Mouse (Mus musculus) small intestine, adult 2 months (tissue): ENCODE data around the gene Baz2b. TPM values are rescaled to one million over a fixed set of nuclear protein-coding genes. Genes with fewer than 3 reads are reported as not detected.
A peak's percentile ranks its signal among the peaks of the same experiment; 100 is the strongest.

ENCODE experiments used
- H3K27ac ChIP-seq: fragments of 200-500 bp; 2 replicates; pipeline ENCODE4 v1.5.1; 2012; ENCODE audit warnings: low read depth, low read length, control low read depth, inconsistent platforms; ENCODE audit not compliant: insufficient read depth
- H3K27me3 ChIP-seq: fragments of 200-500 bp; 2 replicates; pipeline ENCODE4 v1.6.1; 2012; ENCODE audit warnings: mild to moderate bottlenecking, moderate library complexity, low read length, inconsistent platforms; ENCODE audit not compliant: control insufficient read depth, insufficient read depth
- H3K36me3 ChIP-seq: fragments of 200-500 bp; 2 replicates; pipeline ENCODE4 v1.6.1; 2012; ENCODE audit warnings: mild to moderate bottlenecking, low read length, control low read depth, inconsistent platforms; ENCODE audit not compliant: control insufficient read depth, insufficient read depth
- H3K4me1 ChIP-seq: fragments of 200-500 bp; 2 replicates; pipeline ENCODE4 v1.6.1; 2012; ENCODE audit warnings: low read length, inconsistent platforms, mixed read lengths; ENCODE audit not compliant: control insufficient read depth, insufficient read depth, insufficient read length
- H3K4me3 ChIP-seq: fragments of 200-500 bp; 2 replicates; pipeline ENCODE4 v1.5.1; 2012; ENCODE audit warnings: low read depth, mild to moderate bottlenecking, control low read depth, inconsistent platforms, low read length, moderate library complexity
- CTCF ChIP-seq: fragments of 200-500 bp; IDR thresholded peaks from 2 replicates; pipeline ENCODE4 v1.5.1; 2012; ENCODE audit warnings: low read depth, mild to moderate bottlenecking, control low read depth, inconsistent platforms, low read length, moderate library complexity, mixed read lengths; ENCODE audit not compliant: insufficient replicate concordance, insufficient read length; ENCODE audit errors: extremely low read depth
- POLR2A ChIP-seq: fragments of 200-500 bp; IDR thresholded peaks from 2 replicates; pipeline ENCODE4 v1.6.1; 2012; ENCODE audit warnings: low read depth, mild to moderate bottlenecking, control low read depth, inconsistent platforms, low read length, moderate library complexity
- WGBS: fragments of 180-500 bp; shearing (Covaris S2); methylation state at CpG from one replicate; pipeline ENCODE4 v1.1.7; 2018; 5-methylcytosine and 5-hydroxymethylcytosine counted together
- polyA plus RNA-seq: library from polyadenylated mRNA; depleted of rRNA; stranded (reverse); fragments of >200 nt; gene quantifications from 2 replicates; pipeline ENCODE4 v1.2.3, GENCODE M21; 2012; rRNA removed

The Baz2b gene
- polyA plus RNA-seq, result 4.0 and 9.9 TPM in 2 replicates

- Histone ChIP-seq H3K27me3 (no peaks in the 10 kb centered on the region), H3K4me3 (peak within 1 kb of the TSS; percentile 81), H3K27ac (peak within 1 kb of the TSS; percentile 90), H3K36me3 (peaks cover 4% of the 10 kb centered on the region; the same call in 1 of the 2 replicates), H3K4me1 (peaks cover 14% of the 10 kb centered on the region)
- WGBS, result under 1% methylated on average over 99 of the region's 109 CpGs
- no peak for TF ChIP-seq CTCF
- peak; percentile 92 for TF ChIP-seq POLR2A
These were observed at the start of gene Baz2b, which contains the start of gene March7 for GRCm38 (mm10) chr2:60209703-60210651. Baz2b (minus strand) TSS chr2:60209839. March7 (plus strand) TSS chr2:60209887.

GRCm38 (mm10) chr2:60259186-60259585 lies 49.5 kb upstream of the Baz2b start:
- 98% methylated on average over 5 of the region's 5 CpGs for WGBS
- Histone ChIP-seq H3K4me3 (no peak overlapping the region), H3K4me1 (peaks cover 8% of the 10 kb centered on the region; the same call in 1 of the 2 replicates), H3K36me3 (peaks cover 26% of the 10 kb centered on the region), H3K27ac (no peak overlapping the region), H3K27me3 (no peaks in the 10 kb centered on the region)
- TF ChIP-seq CTCF (no peak), POLR2A (no peak)

- H3K4me3 ChIP-seq, result no peak overlapping the region
- no peak for TF ChIP-seq CTCF
- no peak for TF ChIP-seq POLR2A
- H3K4me1 ChIP-seq, result peaks cover 8% of the 10 kb centered on the region; the same call in 1 of the 2 replicates
- H3K36me3 ChIP-seq, result peaks cover 29% of the 10 kb centered on the region
- no peak overlapping the region for H3K27ac ChIP-seq
- H3K27me3 ChIP-seq, result no peaks in the 10 kb centered on the region
- WGBS, result 62% methylated on average over 2 of the region's 2 CpGs
These were observed 47.1 kb upstream of the Baz2b start for GRCm38 (mm10) chr2:60256751-60257150.

GRCm38 (mm10) chr2:60253506-60253905 lies 43.9 kb upstream of the Baz2b start:
- no peaks in the 10 kb centered on the region for H3K4me1 ChIP-seq
- no peak overlapping the region for H3K27ac ChIP-seq
- TF ChIP-seq POLR2A, result no peak
- no peak for TF ChIP-seq CTCF
- no peak overlapping the region for H3K4me3 ChIP-seq
- no peaks in the 10 kb centered on the region for H3K27me3 ChIP-seq
- H3K36me3 ChIP-seq, result peaks cover 45% of the 10 kb centered on the region

- no peak for TF ChIP-seq CTCF
- no peak for TF ChIP-seq POLR2A
- H3K36me3 ChIP-seq, result peaks cover 44% of the 10 kb centered on the region
- no peak overlapping the region for H3K4me3 ChIP-seq
- no peaks in the 10 kb centered on the region for H3K4me1 ChIP-seq
- H3K27ac ChIP-seq, result peak overlapping the region; percentile 86; the same call in 1 of the 2 replicates
- no peaks in the 10 kb centered on the region for H3K27me3 ChIP-seq
- 35% methylated on average over 4 of the region's 4 CpGs for WGBS
These were observed 43.1 kb upstream of the Baz2b start for GRCm38 (mm10) chr2:60252782-60253181.

GRCm38 (mm10) chr2:60234506-60234905 lies 24.9 kb upstream of the Baz2b start:
- Histone ChIP-seq H3K36me3 (peaks cover 63% of the 10 kb centered on the region), H3K4me3 (no peak overlapping the region), H3K27ac (no peak overlapping the region), H3K4me1 (no peaks in the 10 kb centered on the region), H3K27me3 (no peaks in the 10 kb centered on the region)
- no peak for TF ChIP-seq POLR2A
- no peak for TF ChIP-seq CTCF
- WGBS, result 81% methylated on average over 7 of the region's 7 CpGs

GRCm38 (mm10) chr2:60233147-60233546 lies 23.5 kb upstream of the Baz2b start:
- Histone ChIP-seq H3K4me1 (no peaks in the 10 kb centered on the region), H3K27me3 (no peaks in the 10 kb centered on the region), H3K4me3 (no peak overlapping the region), H3K36me3 (peaks cover 58% of the 10 kb centered on the region), H3K27ac (no peak overlapping the region)
- WGBS, result 33% methylated on average over 2 of the region's 2 CpGs
- TF ChIP-seq POLR2A, result no peak
- TF ChIP-seq CTCF, result no peak
